Mouse (Mus musculus) ES-Bruce4 (cell line): ENCODE data around the gene Gm9573.

ENCODE experiments used
- CTCF ChIP-seq: IDR thresholded peaks from one replicate; pipeline ENCODE4 v1.8.1; 2011; ENCODE audit warnings: low read depth, low read length
- EP300 ChIP-seq: IDR thresholded peaks from 2 replicates; pipeline ENCODE4 v1.6.1; 2011; ENCODE audit warnings: low read depth, low read length; ENCODE audit not compliant: insufficient read depth

- TF ChIP-seq CTCF = peak; percentile 70
- no peak for TF ChIP-seq EP300
These were observed 9.3 kb upstream of the Gm9573 start for GRCm38 (mm10) chr17:35635699-35636111.
